Mouse (Mus musculus): ENCODE measurements around the gene Ubl7. TPM values are rescaled to one million over a fixed set of nuclear protein-coding genes. Genes with fewer than 3 reads are reported as not detected.

Ubl7 gene
- total and polyA plus RNA-seq, 3 experiments, result 24.7 to 81.1 (median 37.3) TPM

- dilution Hi-C loops (cut with MboI; ENCODE audit: extremely low pct_ligation_motif_present, extremely low pct_unique_long_range_greater_than_20kb, low sequenced_read_pairs), result no loop called here
- no peaks in the 10 kb centered on the region for H3K27me3 ChIP-seq (replicated peaks)
Measured at GRCm38 (mm10) chr9:57961226-57961625, 50.4 kb downstream of the Ubl7 start.

GRCm38 (mm10) chr9:57961863-57962778 lies 51.3 kb downstream of the Ubl7 start:
- Histone ChIP-seq H3K36me3 (replicated peaks in 1 of 2; ENCODE audit: control insufficient read depth in 1 of 2, insufficient read depth in 1 of 2, low read length in 1 of 2) (peaks cover 60 to 65% of the 10 kb centered on the region in 2 experiments), H3K4me3 (replicated peaks in 1 of 3; ENCODE audit: low read depth in 2 of 3, low read length in 2 of 3, poor library complexity in 1 of 3) (no peak overlapping the region), H3K27me3 (replicated peaks) (no peaks in the 10 kb centered on the region), H3K79me2 (replicated peaks; ENCODE audit: control insufficient read depth, extremely low read depth, insufficient read depth, poor library complexity, severe bottlenecking) (peaks cover 18% of the 10 kb centered on the region), H3K4me2 (ENCODE audit: insufficient read depth, low read depth, poor library complexity, severe bottlenecking) (no peak overlapping the region), H3K9ac (ENCODE audit: insufficient read depth, low read depth) (no peak overlapping the region), H3K9me3 (replicated peaks; ENCODE audit: low read length) (no peaks in the 10 kb centered on the region), H3K4me1 (ENCODE audit: control insufficient read depth in 1 of 2, insufficient read depth in 2 of 2) (peaks cover 36 to 96% of the 10 kb centered on the region in 2 experiments), H3K27ac (ENCODE audit: insufficient read depth, low read depth) (peak overlapping the region; percentile 43)
- no peak for DNase-seq (ENCODE audit: extremely low read depth)
- TF ChIP-seq POLR2A (IDR thresholded peaks at IDR 0.05; ENCODE audit: low read depth, low read length) (no peak; the same call in 1 of the 2 replicates), CHD2 (IDR thresholded peaks at IDR 0.05; ENCODE audit: low read length) (no peak), BHLHE40 (IDR thresholded peaks at IDR 0.05; ENCODE audit: low read depth, low read length) (no peak)
- dilution Hi-C loops (cut with MboI; ENCODE audit: extremely low pct_ligation_motif_present, extremely low pct_unique_long_range_greater_than_20kb, low sequenced_read_pairs) (no loop called here), in situ Hi-C loops (cut with MboI; ENCODE audit: low pct_ligation_motif_present, low pct_unique_long_range_greater_than_20kb, low sequenced_read_pairs) (no loop called here)

More at GRCm38 (mm10) chr9:57961226-57961625, 50.4 kb downstream of the Ubl7 start:
- no peak for DNase-seq (ENCODE audit: extremely low read depth)
- TF ChIP-seq POLR2AphosphoS2 (IDR thresholded peaks at IDR 0.05; ENCODE audit: low read depth, low read length) (peak; percentile 17; the same call in 1 of the 2 replicates), TBP (conservative IDR thresholded peaks at IDR 0.05; ENCODE audit: low read depth, low read length) (no peak)
- H3K4me2 ChIP-seq (ENCODE audit: insufficient read depth, low read depth, poor library complexity, severe bottlenecking), result no peak overlapping the region
- H3K4me1 ChIP-seq (ENCODE audit: control insufficient read depth in 1 of 2, insufficient read depth in 2 of 2), result peaks cover 42 to 95% of the 10 kb centered on the region in 2 experiments
- H3K9ac ChIP-seq (ENCODE audit: insufficient read depth, low read depth), result no peak overlapping the region
- H3K9me3 ChIP-seq (replicated peaks; ENCODE audit: low read length), result no peaks in the 10 kb centered on the region
- peak overlapping the region; percentile 20; the same call in 1 of the 2 replicates for H3K27ac ChIP-seq (ENCODE audit: insufficient read depth, low read depth)
- H3K36me3 ChIP-seq (replicated peaks in 1 of 2; ENCODE audit: control insufficient read depth in 1 of 2, insufficient read depth in 1 of 2, low read length in 1 of 2), result peaks cover 67 to 73% of the 10 kb centered on the region in 2 experiments
- in situ Hi-C loops (cut with MboI; ENCODE audit: low pct_ligation_motif_present, low pct_unique_long_range_greater_than_20kb, low sequenced_read_pairs), result no loop called here
- H3K79me2 ChIP-seq (replicated peaks; ENCODE audit: control insufficient read depth, extremely low read depth, insufficient read depth, poor library complexity, severe bottlenecking), result peaks cover 26% of the 10 kb centered on the region
- H3K4me3 ChIP-seq (replicated peaks in 1 of 3; ENCODE audit: low read depth in 2 of 3, low read length in 2 of 3, poor library complexity in 1 of 3), result no peak overlapping the region

GRCm38 (mm10) chr9:57963249-57963997 lies 52.6 kb downstream of the Ubl7 start:
- H3K27ac ChIP-seq (ENCODE audit: insufficient read depth, low read depth), result peak overlapping the region; percentile 99
- dilution Hi-C loops (cut with MboI; ENCODE audit: extremely low pct_ligation_motif_present, extremely low pct_unique_long_range_greater_than_20kb, low sequenced_read_pairs) (no loop called here), in situ Hi-C loops (cut with MboI; ENCODE audit: low pct_ligation_motif_present, low pct_unique_long_range_greater_than_20kb, low sequenced_read_pairs) (no loop called here)
- no peak overlapping the region for H3K4me2 ChIP-seq (ENCODE audit: insufficient read depth, low read depth, poor library complexity, severe bottlenecking)
- H3K27me3 ChIP-seq (replicated peaks), result no peaks in the 10 kb centered on the region
- peaks cover 7% of the 10 kb centered on the region for H3K79me2 ChIP-seq (replicated peaks; ENCODE audit: control insufficient read depth, extremely low read depth, insufficient read depth, poor library complexity, severe bottlenecking)
- no peak overlapping the region for H3K4me3 ChIP-seq (replicated peaks in 1 of 3; ENCODE audit: low read depth in 2 of 3, low read length in 2 of 3, poor library complexity in 1 of 3)
- no peak for DNase-seq (ENCODE audit: extremely low read depth)
- peaks cover 37 to 96% of the 10 kb centered on the region in 2 experiments for H3K4me1 ChIP-seq (ENCODE audit: control insufficient read depth in 1 of 2, insufficient read depth in 2 of 2)
- 0 out of 2 replicates have a peak, but pooled peaks have one; percentile 27 for TF ChIP-seq RCOR1 (conservative IDR thresholded peaks at IDR 0.05; ENCODE audit: low read depth, low read length)
- peak; percentile 36; the same call in 1 of the 2 replicates for TF ChIP-seq IRF4 (IDR thresholded peaks at IDR 0.05; ENCODE audit: low read depth, low read length)
- peak; percentile 37; the same call in 1 of the 2 replicates for TF ChIP-seq CHD2 (IDR thresholded peaks at IDR 0.05; ENCODE audit: low read length)
- TF ChIP-seq NELFE (IDR thresholded peaks at IDR 0.05; ENCODE audit: low read depth, low read length), result 0 out of 2 replicates have a peak, but pooled peaks have one; percentile 19
- peak in 1 of 2 experiments; percentile 30; a peak in 1 of 4 replicates for TF ChIP-seq CTCF (conservative IDR thresholded peaks at IDR 0.05 in 1 of 2, IDR thresholded peaks at IDR 0.05 in 1 of 2; ENCODE audit: low read depth in 2 of 2, low read length in 2 of 2)
- no peak for TF ChIP-seq JUN (IDR thresholded peaks at IDR 0.05; ENCODE audit: insufficient read depth, low read depth, low read length)
- TF ChIP-seq ZMIZ1 (IDR thresholded peaks at IDR 0.05; ENCODE audit: low read depth, low read length), result peak; percentile 79; the same call in 1 of the 2 replicates
- TF ChIP-seq MXI1 (IDR thresholded peaks at IDR 0.05; ENCODE audit: low read depth, low read length), result no peak
- no peak for TF ChIP-seq HCFC1 (IDR thresholded peaks at IDR 0.05; ENCODE audit: low read depth, low read length)
- TF ChIP-seq SIN3A (IDR thresholded peaks at IDR 0.05; ENCODE audit: low read length), result 0 out of 2 replicates have a peak, but pooled peaks have one; percentile 39
- 0 out of 2 replicates have a peak, but pooled peaks have one; percentile 22 for TF ChIP-seq ELF1 (IDR thresholded peaks at IDR 0.05; ENCODE audit: low read depth, low read length)
- TF ChIP-seq POLR2AphosphoS2 (IDR thresholded peaks at IDR 0.05; ENCODE audit: low read depth, low read length), result peak; percentile 92
- 0 out of 2 replicates have a peak, but pooled peaks have one; percentile 15 for TF ChIP-seq MAZ (IDR thresholded peaks at IDR 0.05; ENCODE audit: low read depth, low read length)
- no peak overlapping the region for H3K9ac ChIP-seq (ENCODE audit: insufficient read depth, low read depth)
- peaks cover 47 to 52% of the 10 kb centered on the region in 2 experiments for H3K36me3 ChIP-seq (replicated peaks in 1 of 2; ENCODE audit: control insufficient read depth in 1 of 2, insufficient read depth in 1 of 2, low read length in 1 of 2)
- H3K9me3 ChIP-seq (replicated peaks; ENCODE audit: low read length), result no peaks in the 10 kb centered on the region
